10 mouse cellular contexts compared by ENCODE assay signal in genomic region chr15:102733233-102733632, GRCm38 (mm10). TPM values are rescaled to one million over a fixed set of nuclear protein-coding genes. Genes with fewer than 3 reads are reported as not detected.
DNase-seq lines count a peak whose midpoint lies in the region; ATAC-seq and TF ChIP-seq lines count a peak whose summit lies in the region.
"Had no signal": no experiment of that assay in that cellular context is flagged by ENCODE, and none has a peak within 500 bp of the region (broad histone marks: within the 10 kb centered on the region; RNA-seq: fewer than 3 reads in every experiment).

No protein-coding gene starts in this region.

- H3K4me1 ChIP-seq in hindbrain, embryonic 13.5 days (replicated peaks), result peaks cover 45% of the 10 kb centered on the region
- peaks cover 11% of the 10 kb centered on the region for H3K4me1 ChIP-seq in hindbrain, embryonic 10.5 days (replicated peaks)
- no peaks in the 10 kb centered on the region for H3K4me1 ChIP-seq in kidney, adult 2 months (ENCODE audit: control insufficient read depth, insufficient read depth, low read length)

- peak overlapping the region; percentile 81 for H3K27ac ChIP-seq in hindbrain, embryonic 13.5 days
- no peak overlapping the region for H3K27ac ChIP-seq in hindbrain, embryonic 10.5 days
- no peak overlapping the region for H3K27ac ChIP-seq in kidney, adult 2 months (ENCODE audit: insufficient read depth, low read depth, low read length)
- H3K27ac ChIP-seq: kidney, postnatal 0 days had no signal

- no peak for DNase-seq in hindbrain, embryonic 10.5 days (ENCODE audit: low spot score)
- DNase-seq in Muller cell, postnatal 12 days (ENCODE audit: inconsistent ontology term), result peak; percentile 85
- peak; percentile 98 for DNase-seq in cerebellum, adult 11-12 months
- DNase-seq in gastrocnemius, postnatal 36 days, result peak; percentile 23 to 28
- DNase-seq in kidney, adult 2 months, result no peak
- no peak for DNase-seq in embryo, embryonic 9.5 days (ENCODE audit: extremely low spot score)
- no peak for DNase-seq in adrenal gland, adult (ENCODE audit: inconsistent age in 2 of 2, low spot score in 1 of 2)
- DNase-seq: thymus, adult 18-20 months had no signal

- peaks cover 56% of the 10 kb centered on the region for H3K27me3 ChIP-seq in hindbrain, embryonic 13.5 days
- peaks cover 71% of the 10 kb centered on the region for H3K27me3 ChIP-seq in hindbrain, embryonic 10.5 days (ENCODE audit: insufficient read depth, poor library complexity, severe bottlenecking)
- no peaks in the 10 kb centered on the region; the same call in 1 of the 2 replicates for H3K27me3 ChIP-seq in kidney, adult 2 months (replicated peaks; ENCODE audit: control insufficient read depth, insufficient read depth, low read length)

- intact Hi-C loops in gastrocnemius, postnatal 36 days (cut with DNase I), result no loop called here

- no peak overlapping the region for H3K9ac ChIP-seq in hindbrain, embryonic 13.5 days

- no peaks in the 10 kb centered on the region for H3K36me3 ChIP-seq in hindbrain, embryonic 13.5 days
- no peaks in the 10 kb centered on the region for H3K36me3 ChIP-seq in hindbrain, embryonic 10.5 days
- no peaks in the 10 kb centered on the region for H3K36me3 ChIP-seq in kidney, adult 2 months (ENCODE audit: control insufficient read depth, insufficient read depth, low read length)

- no peak for TF ChIP-seq CTCF in kidney, adult 2 months (conservative IDR thresholded peaks at IDR 0.05; ENCODE audit: insufficient read depth, insufficient read length, low read depth, low read length)

- H3K4me2 ChIP-seq in hindbrain, embryonic 13.5 days, result no peak overlapping the region

- no peak overlapping the region for H3K4me3 ChIP-seq in hindbrain, embryonic 13.5 days
- no peak overlapping the region for H3K4me3 ChIP-seq in hindbrain, embryonic 10.5 days
- no peak overlapping the region for H3K4me3 ChIP-seq in kidney, adult 2 months (ENCODE audit: insufficient read depth, low read depth, low read length)

- no peaks in the 10 kb centered on the region for H3K9me3 ChIP-seq in hindbrain, embryonic 13.5 days
- H3K9me3 ChIP-seq in hindbrain, embryonic 10.5 days, result no peaks in the 10 kb centered on the region

- WGBS in hindbrain, embryonic 13.5 days, result 67% methylated on average over 5 of the region's 5 CpGs
- 85% methylated on average over 5 of the region's 5 CpGs for WGBS in hindbrain, embryonic 10.5 days
- 81% methylated on average over 5 of the region's 5 CpGs for WGBS in kidney, adult 2 months

- no peak for TF ChIP-seq POLR2A in kidney, adult 2 months (IDR thresholded peaks at IDR 0.05; ENCODE audit: low read depth, low read length)

- ATAC-seq in hindbrain, embryonic 13.5 days (ENCODE audit: low FRiP score), result no peak

RNA-seq across cellular contexts. Expression of gene Calcoco1, which starts 11.3 kb away (rescaled TPM):
- polyA plus RNA-seq in hindbrain, embryonic 13.5 days (2015; fragmentation: Nextera tagmentation; extraction: Ambion mirVana), result 41.8 and 42.3 TPM in 2 replicates
- polyA plus RNA-seq in hindbrain, embryonic 10.5 days (2016; fragmentation: Nextera tagmentation; extraction: Ambion mirVana), result 32.1 and 38.5 TPM in 2 replicates
- total RNA-seq in gastrocnemius, postnatal 36 days (2021), result 10 to 100 TPM; 57.9 to 72.7 TPM
- 57.7 and 60.6 TPM in 2 replicates for polyA plus RNA-seq in kidney, adult 2 months (2012; rRNA removed)

Comparison
In these comparisons a context has a peak if more than half of its experiments do, and no peak if none do; other contexts are left out.
1. DNase-seq: peak in Muller cell, postnatal 12 days (single experiment), cerebellum, adult 11-12 months (single experiment) and gastrocnemius, postnatal 36 days (2 of 2); none in hindbrain, embryonic 10.5 days (single experiment), kidney, adult 2 months (single experiment), embryo, embryonic 9.5 days (single experiment) and adrenal gland, adult (0 of 2).